Mouse (Mus musculus) lung, embryonic 14.5 days (tissue): ENCODE results near the gene Klhl29. TPM values are rescaled to one million over a fixed set of nuclear protein-coding genes. Genes with fewer than 3 reads are reported as not detected.

ENCODE experiments used
- ATAC-seq: fragments of 200-750 bp; cut with Nextera tagmentation; 2 replicates; pipeline ENCODE4 v1.8.0; 2017; ENCODE audit warnings: mild to moderate bottlenecking, moderate TSS enrichment, moderate library complexity; ENCODE audit not compliant: insufficient read depth
- DNase-seq: peaks from one replicate; pipeline ENCODE4 v3.0.0-alpha.2; 2015
- H3K27ac ChIP-seq: fragments of 300-500 bp; sonication (generic); 2 replicates; pipeline ENCODE4 v1.5.1; 2014; ENCODE audit warnings: low read depth, mild to moderate bottlenecking, moderate library complexity
- H3K27me3 ChIP-seq: fragments of 300-500 bp; sonication (generic); 2 replicates; pipeline ENCODE4 v1.6.1; 2014; ENCODE audit warnings: low read length, control low read depth; ENCODE audit not compliant: insufficient read depth
- H3K36me3 ChIP-seq: fragments of 300-500 bp; sonication (generic); 2 replicates; pipeline ENCODE4 v1.6.1; 2014; ENCODE audit warnings: control low read depth; ENCODE audit not compliant: insufficient read depth
- H3K4me1 ChIP-seq: fragments of 300-500 bp; sonication (generic); 2 replicates; pipeline ENCODE4 v1.6.1; 2014; ENCODE audit warnings: antibody characterized with exemption, control low read depth; ENCODE audit not compliant: insufficient read depth
- H3K4me2 ChIP-seq: fragments of 300-500 bp; sonication (generic); 2 replicates; pipeline ENCODE4 v1.6.1; 2014; ENCODE audit warnings: mild to moderate bottlenecking
- H3K4me3 ChIP-seq: fragments of 300-500 bp; sonication (generic); 2 replicates; pipeline ENCODE4 v1.5.1; 2014; ENCODE audit warnings: low read depth, low read length
- H3K9ac ChIP-seq: fragments of 300-500 bp; sonication (generic); 2 replicates; pipeline ENCODE4 v1.6.1; 2014
- H3K9me3 ChIP-seq: fragments of 300-500 bp; sonication (generic); 2 replicates; pipeline ENCODE4 v1.6.1; 2016; ENCODE audit warnings: low read depth, low read length, control low read depth
- CTCF ChIP-seq: IDR thresholded peaks from 2 replicates; pipeline ENCODE4 v1.5.1; 2016; ENCODE audit warnings: antibody characterized with exemption, low read depth
- WGBS: fragments of 180-500 bp; shearing (Covaris S2); extraction: QIAGEN DNeasy Blood & Tissue Kit; methylation state at CpG from one replicate; pipeline ENCODE4 v1.1.7; 2014; 5-methylcytosine and 5-hydroxymethylcytosine counted together
- polyA plus RNA-seq: library from polyadenylated mRNA; unstranded; fragments of >200 nt; fragmentation: Nextera tagmentation; extraction: Ambion mirVana; gene quantifications from 2 replicates; pipeline ENCODE4 v1.2.1, GENCODE M21; 2014

The Klhl29 gene
- polyA plus RNA-seq, 1 experiment from 2014 or later: 1.2 TPM

DNA sequence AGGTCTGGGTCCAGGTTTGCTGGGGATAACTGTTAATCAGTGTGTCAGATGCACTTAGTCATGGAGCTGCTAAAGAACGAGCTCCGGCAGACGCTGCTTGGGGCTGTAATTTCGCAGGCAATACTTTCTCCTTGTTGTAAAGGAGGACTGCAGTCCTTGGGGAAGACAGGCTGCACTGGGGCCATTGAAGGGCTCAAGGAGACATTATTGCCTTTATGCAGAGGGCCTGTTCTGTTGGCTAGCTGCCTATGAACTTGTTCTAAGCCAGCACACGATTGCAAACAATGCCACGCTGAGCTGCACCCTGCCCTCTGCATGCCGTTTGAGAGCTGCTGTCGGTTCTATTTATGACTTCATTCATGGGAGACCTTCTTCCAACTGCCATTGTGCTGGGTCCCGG lies 120.4 kb downstream of the Klhl29 start:
- ATAC-seq (no peak), DNase-seq (no peak)
- no peak for TF ChIP-seq CTCF
- no peak overlapping the region for H3K9ac ChIP-seq
- no peaks in the 10 kb centered on the region for H3K4me1 ChIP-seq
- no peak overlapping the region for H3K4me3 ChIP-seq
- no peaks in the 10 kb centered on the region for H3K9me3 ChIP-seq
- H3K27ac ChIP-seq: no peak overlapping the region
- no peak overlapping the region for H3K4me2 ChIP-seq
- H3K27me3 ChIP-seq: no peaks in the 10 kb centered on the region
- H3K36me3 ChIP-seq: no peaks in the 10 kb centered on the region
- 64% methylated on average over 9 of the region's 9 CpGs for WGBS

DNA sequence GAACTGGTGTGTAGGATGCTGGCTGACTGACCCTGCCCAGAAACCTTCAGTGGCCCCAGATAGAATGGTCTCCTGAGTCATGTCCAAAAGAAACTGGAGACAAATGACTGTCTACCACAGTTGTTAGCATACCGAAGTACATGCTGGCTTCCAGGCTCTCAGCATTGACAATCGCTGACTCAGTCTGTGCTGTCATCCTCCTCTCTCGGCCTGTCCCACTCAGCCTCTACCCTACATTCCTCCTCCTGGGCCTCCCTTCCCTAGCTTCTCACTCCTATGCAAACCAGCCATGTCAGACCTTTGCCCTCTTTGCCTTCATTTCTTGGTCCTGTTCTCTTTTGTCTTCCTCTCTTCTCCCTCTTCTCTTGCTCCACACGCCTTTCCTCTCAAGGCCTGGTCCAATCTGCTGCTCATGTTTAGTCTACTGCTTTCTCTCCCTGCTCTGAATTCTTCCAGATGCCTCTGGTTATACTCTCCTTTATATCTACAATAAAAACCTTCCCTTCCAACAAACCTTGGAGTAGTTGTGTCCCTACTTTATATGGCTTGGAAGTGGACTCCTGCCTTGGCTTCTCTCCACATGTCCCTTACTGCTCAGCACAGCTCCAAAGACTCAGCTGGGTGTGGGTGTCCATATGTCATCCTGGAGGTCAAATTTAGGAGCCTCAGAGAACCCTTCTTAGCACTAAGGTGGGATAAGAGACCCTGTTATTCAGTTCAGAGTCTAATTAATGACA lies 121.1 kb downstream of the Klhl29 start:
- no peaks in the 10 kb centered on the region for H3K4me1 ChIP-seq
- H3K4me3 ChIP-seq: no peak overlapping the region
- no peak for DNase-seq
- no peaks in the 10 kb centered on the region for H3K27me3 ChIP-seq
- no peak overlapping the region for H3K4me2 ChIP-seq
- H3K36me3 ChIP-seq: no peaks in the 10 kb centered on the region
- H3K9me3 ChIP-seq: no peaks in the 10 kb centered on the region
- H3K27ac ChIP-seq: peak overlapping the region; percentile 18; the same call in 1 of the 2 replicates
- WGBS: 81% methylated on average over 4 of the region's 4 CpGs
- no peak for ATAC-seq
- TF ChIP-seq CTCF: no peak
- H3K9ac ChIP-seq: no peak overlapping the region

GRCm38 (mm10) chr12:5253289-5254005 lies 122.0 kb downstream of the Klhl29 start:
- peak; percentile 31 for DNase-seq
- no peaks in the 10 kb centered on the region for H3K27me3 ChIP-seq

GRCm38 (mm10) chr12:5252569-5252968 lies 122.9 kb downstream of the Klhl29 start:
- Histone ChIP-seq H3K4me3 (no peak overlapping the region), H3K27ac (no peak overlapping the region), H3K4me1 (0 out of 2 replicates have a peak, but pooled peaks cover 4% of the 10 kb centered on the region), H3K27me3 (no peaks in the 10 kb centered on the region), H3K9ac (no peak overlapping the region), H3K4me2 (no peak overlapping the region), H3K9me3 (no peaks in the 10 kb centered on the region), H3K36me3 (no peaks in the 10 kb centered on the region)
- ATAC-seq: no peak
- 67% methylated on average over 2 of the region's 2 CpGs for whole genome bisulfite sequencing
- DNase-seq: no peak
- no peak for TF ChIP-seq CTCF

More at GRCm38 (mm10) chr12:5253289-5254005, 122.0 kb downstream of the Klhl29 start:
- no peaks in the 10 kb centered on the region for H3K36me3 ChIP-seq
- WGBS: 67% methylated on average over 10 of the region's 10 CpGs
- H3K9ac ChIP-seq: no peak overlapping the region
- TF ChIP-seq CTCF: no peak
- H3K27ac ChIP-seq: no peak overlapping the region
- H3K9me3 ChIP-seq: no peaks in the 10 kb centered on the region
- H3K4me2 ChIP-seq: no peak overlapping the region
- ATAC-seq: no peak; the same call in 1 of the 2 replicates
- no peak overlapping the region for H3K4me3 ChIP-seq
- no peaks in the 10 kb centered on the region for H3K4me1 ChIP-seq

GRCm38 (mm10) chr12:5250042-5250441 lies 125.4 kb downstream of the Klhl29 start:
- H3K4me2 ChIP-seq: no peak overlapping the region
- H3K9ac ChIP-seq: no peak overlapping the region
- no peaks in the 10 kb centered on the region for H3K36me3 ChIP-seq
- no peak overlapping the region for H3K4me3 ChIP-seq
- H3K4me1 ChIP-seq: 0 out of 2 replicates have a peak, but pooled peaks cover 4% of the 10 kb centered on the region
- H3K9me3 ChIP-seq: no peaks in the 10 kb centered on the region
- ATAC-seq (no peak), DNase-seq (peak; percentile 31)
- H3K27ac ChIP-seq: no peak overlapping the region
- TF ChIP-seq CTCF: no peak
- 46% methylated on average over 7 of the region's 7 CpGs for WGBS
- H3K27me3 ChIP-seq: no peaks in the 10 kb centered on the region

GRCm38 (mm10) chr12:5249068-5249467 lies 126.4 kb downstream of the Klhl29 start:
- ATAC-seq: no peak
- no peak overlapping the region for H3K4me2 ChIP-seq
- no peaks in the 10 kb centered on the region for H3K9me3 ChIP-seq
- 0 out of 2 replicates have a peak, but pooled peaks cover 4% of the 10 kb centered on the region for H3K4me1 ChIP-seq
- no peak overlapping the region for H3K27ac ChIP-seq
- no peak overlapping the region for H3K4me3 ChIP-seq
- no peak for DNase-seq
- WGBS: 86% methylated on average over 13 of the region's 13 CpGs
- H3K36me3 ChIP-seq: no peaks in the 10 kb centered on the region
- TF ChIP-seq CTCF: no peak
- H3K27me3 ChIP-seq: no peaks in the 10 kb centered on the region
- no peak overlapping the region for H3K9ac ChIP-seq

DNA sequence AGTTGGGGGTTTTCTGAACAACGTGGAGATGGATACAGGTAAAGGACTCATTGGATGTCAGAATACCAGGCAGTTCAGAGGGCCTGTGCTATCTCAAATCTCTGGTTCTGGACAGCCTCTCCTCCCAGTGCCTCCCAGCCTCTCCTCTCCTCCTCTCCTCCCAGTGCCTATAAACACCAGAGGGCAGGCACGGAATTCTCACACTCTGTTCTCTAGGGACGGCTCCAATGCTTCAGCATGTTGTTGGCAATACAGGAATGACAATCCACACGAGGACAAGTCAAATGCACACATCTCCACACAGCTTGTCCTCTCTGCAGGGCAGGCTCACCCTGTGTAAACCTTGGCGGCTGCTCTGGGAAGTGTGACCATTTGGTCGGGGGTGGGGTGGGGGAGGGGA lies 128.0 kb downstream of the Klhl29 start:
- Histone ChIP-seq H3K4me3 (no peak overlapping the region), H3K4me1 (0 out of 2 replicates have a peak, but pooled peaks cover 4% of the 10 kb centered on the region), H3K36me3 (no peaks in the 10 kb centered on the region), H3K9me3 (no peaks in the 10 kb centered on the region), H3K9ac (no peak overlapping the region), H3K27ac (no peak overlapping the region), H3K4me2 (no peak overlapping the region), H3K27me3 (no peaks in the 10 kb centered on the region)
- WGBS: 14% methylated on average over 6 of the region's 6 CpGs
- DNase-seq (peak; percentile 53), ATAC-seq (peak; percentile 22; the same call in 1 of the 2 replicates)
- peak; percentile 43; the same call in 1 of the 2 replicates for TF ChIP-seq CTCF
